Mouse (Mus musculus): ENCODE data around the gene Rfc2.

GRCm38 (mm10) chr5:134614802-134615201 lies 33.6 kb downstream of the Rfc2 start, which contains the start of gene Lat2:
- TF ChIP-seq POLR2A (IDR thresholded peaks at IDR 0.05; ENCODE audit: low read depth, low read length): peak; percentile 61; the same call in 1 of the 2 replicates
- no peak for TF ChIP-seq CTCF (IDR thresholded peaks at IDR 0.05; ENCODE audit: extremely low read depth, insufficient read depth, insufficient read length, insufficient replicate concordance)

All from spleen, adult 2 months (tissue).